Mouse (Mus musculus) lung, adult 18-20 months (tissue): ENCODE results near the gene Epn3.

ENCODE experiments used
- DNase-seq, 2 experiments: peaks; one replicate each; pipeline ENCODE4 v3.0.0; 2022; ENCODE audit warnings: mixed read lengths in 2 of 2

Gene Epn3

DNA sequence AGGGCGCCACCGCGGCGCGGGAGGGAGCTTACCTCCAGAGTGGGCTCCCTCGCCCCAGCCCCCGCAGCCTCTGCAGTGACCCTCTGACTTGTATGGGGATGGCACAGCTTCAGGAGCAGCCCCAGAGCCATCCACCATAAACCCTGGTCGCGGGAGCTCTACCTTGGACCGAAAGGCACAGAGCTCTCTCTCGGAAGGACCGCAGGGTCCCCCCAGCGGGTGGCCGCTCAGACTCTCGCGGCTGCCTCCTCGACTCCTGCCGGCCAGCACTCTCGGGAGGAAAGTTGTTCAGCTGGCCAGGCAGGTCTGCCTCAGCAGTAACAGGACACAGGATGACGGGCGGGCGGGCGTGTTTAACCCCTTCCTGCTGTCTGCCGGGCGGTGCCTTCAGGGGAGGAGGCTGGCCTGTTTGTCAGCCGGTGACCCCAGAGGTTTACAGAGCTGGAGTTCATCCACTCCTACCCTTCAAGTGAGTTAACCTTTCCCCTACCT, at the start of gene Epn3:
Gene Epn3 (minus strand): TSS at position 314 of the 492 bp plus-strand sequence.
- DNase-seq: peak; percentile 80 to 89

DNA sequence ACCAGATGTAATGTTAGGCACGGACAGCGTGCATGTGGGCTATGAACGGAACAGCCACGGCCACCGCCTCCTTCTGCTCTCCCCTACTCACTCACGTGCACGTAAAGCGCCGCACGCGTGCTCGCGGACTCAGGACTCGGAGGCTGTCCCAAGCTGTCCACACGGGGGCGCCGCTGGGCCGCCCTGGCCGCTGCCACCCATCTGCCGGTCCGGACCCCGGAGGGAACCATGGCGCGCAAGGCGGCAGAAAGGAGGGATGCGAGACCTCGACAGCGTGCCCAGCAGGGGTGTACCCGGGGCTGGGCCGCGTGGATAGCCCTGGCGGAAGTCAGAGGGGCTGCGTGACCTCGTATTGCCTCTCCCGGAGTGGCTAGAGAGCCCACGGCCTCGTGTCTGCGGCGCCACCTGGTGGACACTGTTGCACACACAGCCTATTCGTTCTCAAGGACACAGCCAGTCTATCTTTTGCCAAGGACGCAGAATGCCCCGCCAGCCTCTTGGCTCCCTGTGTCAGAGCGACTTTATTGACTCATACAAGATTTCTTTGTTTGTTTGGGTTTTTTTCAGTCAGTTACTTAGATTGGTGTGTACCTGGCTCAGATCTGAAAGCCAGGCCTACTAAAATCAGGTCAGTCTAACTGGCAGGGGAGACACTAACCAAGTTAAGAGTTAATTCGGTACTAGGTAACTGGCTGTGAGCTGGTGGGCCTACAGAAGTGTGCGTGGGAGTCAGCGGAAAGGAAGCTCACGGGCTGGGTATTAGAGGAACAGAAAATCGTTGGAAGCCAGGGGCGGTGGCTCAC, 49.3 kb upstream of the Epn3 start, which contains the start of gene Rsad1:
Gene Rsad1 (minus strand): TSS at position 368 of the 803 bp plus-strand sequence.
- peak; percentile 93 to 94 for DNase-seq

DNA sequence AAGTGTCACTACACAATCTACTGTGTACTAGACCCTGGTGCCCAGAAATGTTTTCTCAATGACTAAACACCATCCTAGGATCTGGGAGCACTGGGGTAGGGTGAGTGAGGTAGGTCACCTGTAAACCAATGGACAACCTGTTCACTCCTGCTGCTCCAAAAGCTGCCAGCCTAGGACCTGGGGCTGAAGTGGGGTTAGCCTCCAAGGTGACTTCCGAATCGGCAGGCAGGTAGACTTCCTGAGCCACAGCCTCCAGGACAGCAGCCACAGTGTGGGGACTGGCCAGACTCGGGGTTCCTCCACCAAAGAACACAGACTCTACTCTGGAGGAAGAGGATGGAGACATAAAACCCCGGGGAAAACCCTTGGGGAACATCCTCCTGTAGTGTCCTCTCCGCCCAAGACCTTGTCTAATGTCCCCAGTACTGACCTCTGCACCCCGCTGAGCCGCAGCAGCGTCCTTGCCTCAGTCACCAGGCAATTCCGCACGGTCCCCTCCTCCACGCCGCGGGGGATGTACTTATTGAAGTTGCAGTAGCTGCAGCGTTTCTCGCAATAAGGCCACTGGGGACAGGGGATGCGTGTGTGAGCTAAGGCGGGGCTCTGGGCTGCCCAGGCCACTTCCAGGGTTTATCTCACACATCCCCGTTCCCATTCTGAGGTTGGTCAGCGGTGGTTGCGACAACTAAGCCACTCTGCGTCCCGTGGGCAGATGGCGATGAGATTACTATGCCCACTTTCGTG, 48.4 kb upstream of the Epn3 start:
- DNase-seq: peak; percentile 47 to 52

DNA sequence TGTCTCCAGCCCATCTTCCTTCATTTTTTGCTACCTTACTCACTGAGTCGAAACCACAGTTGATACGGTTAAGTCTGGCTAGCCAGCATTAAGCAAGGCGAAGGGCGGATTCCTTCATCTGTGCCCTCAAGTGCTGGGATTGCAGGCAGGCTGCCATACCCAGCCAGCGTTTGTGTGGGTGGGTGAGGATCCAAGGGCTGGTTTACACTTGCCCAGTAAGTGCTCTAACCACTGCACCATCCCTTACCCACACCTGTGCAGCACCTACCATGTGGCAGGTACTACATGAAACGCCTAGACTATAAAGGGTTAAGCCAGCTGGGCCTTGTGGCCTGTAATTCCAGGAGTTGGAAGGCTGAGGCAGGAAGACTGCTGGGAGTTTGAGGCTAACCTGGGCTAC, 47.5 kb upstream of the Epn3 start:
- DNase-seq: no peak

DNA sequence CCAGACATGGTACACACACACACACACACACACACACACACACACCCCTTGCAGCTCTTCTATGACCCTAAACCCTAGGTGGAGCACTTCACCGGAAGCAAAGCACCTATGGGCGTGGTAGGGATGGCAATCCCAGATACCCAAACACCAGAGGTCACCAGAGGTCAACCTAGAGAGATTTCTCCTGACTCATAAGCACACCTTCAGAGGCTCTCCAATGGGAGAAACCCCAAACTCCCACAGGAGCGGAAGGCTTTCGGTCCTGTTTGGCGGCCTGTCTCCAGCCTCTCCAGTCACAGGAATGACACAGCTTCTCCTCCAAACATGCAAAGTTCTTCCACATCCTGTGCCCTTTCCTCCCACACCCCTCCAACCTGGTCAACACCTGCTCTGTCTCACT, 46.6 kb upstream of the Epn3 start:
- DNase-seq: no peak

DNA sequence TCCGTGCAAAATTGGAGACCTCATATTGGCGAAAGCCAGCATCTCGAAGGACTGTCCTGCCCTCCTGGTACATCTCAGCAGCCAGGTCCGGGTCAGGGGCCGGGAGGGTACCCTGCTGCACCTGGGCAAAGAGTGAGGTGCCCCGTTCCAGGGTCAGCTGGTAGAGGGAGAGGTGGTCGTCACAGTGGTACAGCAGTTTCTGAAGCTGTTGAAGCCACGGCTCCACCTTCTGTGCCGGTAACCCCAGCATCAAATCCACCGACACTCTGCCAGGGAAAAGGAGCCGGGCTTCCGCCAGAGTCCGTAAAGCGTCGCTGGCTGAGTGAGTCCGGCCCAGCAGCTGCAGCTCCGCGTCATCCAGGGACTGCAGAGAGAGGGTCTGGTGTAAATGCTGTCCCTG, 44.6 kb upstream of the Epn3 start:
- DNase-seq: no peak

DNA sequence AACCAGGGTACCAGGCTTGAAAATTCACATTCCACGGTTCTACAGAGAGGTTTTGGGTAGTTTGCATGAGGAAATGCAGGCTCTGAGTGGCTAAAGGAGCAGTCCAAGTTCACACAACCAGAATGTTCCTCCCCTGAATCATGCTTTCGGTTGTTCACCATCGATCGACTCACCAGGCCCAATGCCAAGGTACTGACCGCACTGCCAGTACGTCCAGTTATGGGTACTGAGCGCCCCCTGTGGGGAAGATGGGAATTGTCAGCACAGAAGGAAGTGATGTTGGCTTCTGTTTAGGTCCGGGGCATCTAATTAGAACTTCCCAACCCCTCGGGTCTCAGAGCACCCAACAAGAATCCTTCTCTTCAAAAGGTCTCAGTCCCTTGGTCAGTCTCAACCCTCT, 44.2 kb upstream of the Epn3 start:
- peak; percentile 92 to 96 for DNase-seq

DNA sequence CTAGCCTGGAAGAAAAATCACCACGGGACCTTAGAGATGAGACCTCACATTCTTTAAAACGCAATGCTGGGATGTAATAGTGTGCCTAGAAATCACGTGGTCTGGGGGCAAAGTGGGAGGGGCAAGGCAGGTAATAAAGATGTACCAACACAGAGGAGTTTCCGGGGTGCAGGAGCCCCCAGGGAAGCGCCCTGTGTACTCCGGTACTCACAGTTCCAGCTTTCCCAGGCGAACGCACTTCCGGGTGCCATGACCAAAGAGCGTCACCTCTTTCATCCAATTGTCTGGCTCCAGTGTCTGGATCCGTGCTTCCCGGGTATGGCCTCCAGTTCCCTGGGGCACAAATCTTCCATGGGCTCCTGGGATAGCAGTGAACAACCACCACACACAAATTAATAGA, 43.6 kb upstream of the Epn3 start:
- DNase-seq: no peak

DNA sequence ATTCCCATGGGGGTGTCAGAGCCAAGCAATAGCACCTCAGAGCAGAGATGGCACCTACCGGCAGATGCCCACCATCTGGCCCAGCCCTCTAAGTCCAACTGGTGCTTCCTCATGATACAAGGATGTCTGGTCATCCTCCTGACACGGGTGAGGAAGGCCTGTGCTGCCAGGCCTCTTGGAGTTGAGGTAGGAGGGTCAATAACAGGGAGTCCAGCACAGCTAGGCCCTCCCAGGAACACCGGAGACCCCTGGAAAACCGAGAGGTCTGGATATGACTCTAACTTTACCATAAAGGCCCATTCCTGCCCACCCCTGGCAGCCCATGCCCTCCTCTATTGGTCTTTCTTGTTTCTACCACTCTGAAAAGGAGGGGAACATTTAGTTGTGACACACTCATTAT, 42.6 kb upstream of the Epn3 start:
- no peak for DNase-seq

DNA sequence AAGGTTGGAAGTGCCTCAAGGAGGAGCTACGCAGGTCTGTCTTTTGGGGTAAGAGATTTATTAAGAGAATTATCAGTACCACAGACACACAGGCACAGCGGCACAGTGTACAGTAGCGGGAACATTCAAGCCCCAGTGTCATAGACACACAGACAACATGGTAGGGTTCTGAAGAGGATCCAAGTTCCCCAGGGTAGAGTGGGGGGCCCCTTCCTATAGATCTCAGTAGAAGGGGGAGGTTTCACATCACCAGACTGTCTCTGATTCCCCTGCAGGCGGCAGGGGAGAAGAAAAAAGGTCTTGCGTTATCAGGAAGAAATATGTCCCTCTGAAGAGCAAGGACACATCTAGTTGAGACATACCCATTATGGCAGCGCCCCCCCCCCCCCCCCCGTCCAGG, 40.0 kb upstream of the Epn3 start:
- no peak for DNase-seq

DNA sequence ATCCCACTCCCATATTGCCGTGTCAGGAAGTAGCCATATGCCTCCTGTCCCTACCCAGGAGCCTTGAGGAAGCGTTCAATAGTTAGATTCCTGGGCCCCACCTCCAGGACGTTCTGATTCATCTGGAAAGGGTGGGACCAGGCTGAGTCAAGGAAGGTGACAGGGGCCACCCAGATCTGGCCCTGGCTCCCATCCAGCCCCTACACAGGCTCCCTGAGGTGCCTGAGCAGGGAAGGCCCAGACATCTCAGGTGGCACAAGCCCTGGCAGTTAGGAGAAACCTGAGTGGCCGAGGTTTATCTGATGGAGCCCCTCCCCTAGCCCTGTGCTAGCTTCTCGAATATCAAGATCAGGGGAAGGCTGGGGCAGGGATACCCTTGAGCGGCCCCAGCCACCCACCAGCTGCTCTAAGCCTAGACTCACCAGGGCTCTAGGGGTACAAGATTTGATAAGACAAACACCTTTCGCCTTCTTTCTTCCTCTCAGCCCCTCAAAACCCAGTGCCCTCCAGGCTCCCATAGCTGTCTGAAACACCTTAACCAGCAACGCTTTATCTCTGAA, 39.0 kb upstream of the Epn3 start:
- peak in 1 of 2 experiments; percentile 31 for DNase-seq

DNA sequence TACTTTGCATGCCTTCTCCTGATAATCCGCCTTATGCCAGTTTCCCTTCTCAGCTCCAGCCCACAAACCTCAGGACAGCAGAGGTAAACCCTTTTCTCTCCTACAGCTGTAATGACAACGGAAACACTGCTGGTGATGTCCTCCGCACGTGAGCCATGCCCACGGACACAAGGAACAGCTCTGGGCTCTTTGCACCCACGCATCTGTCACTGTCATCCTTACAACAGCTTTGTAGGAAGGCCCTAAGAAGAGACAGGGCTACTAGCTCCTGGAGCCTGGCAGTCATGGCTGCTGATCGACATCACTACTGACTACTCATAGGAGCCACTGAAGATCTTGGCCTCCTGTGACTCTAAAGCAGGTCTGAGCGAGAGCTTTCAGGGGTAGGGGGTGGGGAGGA, 33.4 kb upstream of the Epn3 start:
- no peak for DNase-seq

DNA sequence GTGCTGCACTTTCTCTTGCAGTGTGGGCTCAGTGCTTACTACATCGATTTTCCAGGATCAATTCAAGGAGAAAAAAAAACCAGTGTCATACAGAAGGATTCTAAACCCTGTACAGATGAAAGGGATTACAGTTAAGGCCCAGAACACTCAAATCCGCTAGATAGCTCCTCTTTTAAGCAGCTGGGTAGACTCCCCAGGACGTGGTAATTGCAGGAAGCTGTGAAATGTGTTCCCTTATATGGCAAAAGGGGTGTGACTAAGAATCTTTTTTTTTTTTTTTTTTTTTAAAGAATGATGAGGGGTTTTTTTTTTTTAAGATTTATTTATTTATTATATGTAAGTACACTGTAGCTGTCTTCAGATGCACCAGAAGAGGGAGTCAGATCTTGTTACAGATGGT, 29.1 kb upstream of the Epn3 start:
- no peak for DNase-seq

DNA sequence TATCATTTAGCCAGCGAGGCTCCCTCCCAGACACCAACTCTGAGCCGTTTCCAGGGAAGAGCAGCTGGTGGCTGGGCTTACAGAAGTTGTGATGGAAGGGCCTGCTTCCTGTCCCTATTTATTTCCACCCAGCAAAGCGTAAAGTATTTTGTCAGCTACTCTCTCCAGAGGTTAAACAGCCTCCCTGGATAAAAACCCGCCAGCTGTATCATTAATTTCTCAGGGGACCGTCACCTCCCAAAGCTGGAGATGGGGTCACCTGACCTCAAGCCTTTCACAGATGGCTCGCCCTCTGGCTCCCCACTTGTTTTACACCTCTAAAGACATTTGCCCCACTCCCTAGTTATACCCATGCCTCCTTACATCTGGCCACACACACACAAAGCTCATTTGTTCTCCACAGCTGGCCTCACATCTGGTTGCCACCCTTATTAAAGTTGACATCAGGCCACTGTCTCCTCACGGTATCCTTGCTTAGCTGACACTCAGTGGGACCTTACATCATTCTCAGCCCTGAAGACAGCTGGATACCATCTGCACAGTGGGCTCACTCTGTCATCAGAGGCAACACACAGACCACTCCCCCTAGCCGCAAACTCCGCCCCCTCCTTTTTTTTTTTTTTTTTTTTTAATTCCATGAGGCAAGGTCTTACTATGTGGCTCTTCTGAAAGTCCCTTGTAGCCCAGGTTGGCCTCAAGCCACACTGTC, 26.6 kb upstream of the Epn3 start:
- DNase-seq: no peak

DNA sequence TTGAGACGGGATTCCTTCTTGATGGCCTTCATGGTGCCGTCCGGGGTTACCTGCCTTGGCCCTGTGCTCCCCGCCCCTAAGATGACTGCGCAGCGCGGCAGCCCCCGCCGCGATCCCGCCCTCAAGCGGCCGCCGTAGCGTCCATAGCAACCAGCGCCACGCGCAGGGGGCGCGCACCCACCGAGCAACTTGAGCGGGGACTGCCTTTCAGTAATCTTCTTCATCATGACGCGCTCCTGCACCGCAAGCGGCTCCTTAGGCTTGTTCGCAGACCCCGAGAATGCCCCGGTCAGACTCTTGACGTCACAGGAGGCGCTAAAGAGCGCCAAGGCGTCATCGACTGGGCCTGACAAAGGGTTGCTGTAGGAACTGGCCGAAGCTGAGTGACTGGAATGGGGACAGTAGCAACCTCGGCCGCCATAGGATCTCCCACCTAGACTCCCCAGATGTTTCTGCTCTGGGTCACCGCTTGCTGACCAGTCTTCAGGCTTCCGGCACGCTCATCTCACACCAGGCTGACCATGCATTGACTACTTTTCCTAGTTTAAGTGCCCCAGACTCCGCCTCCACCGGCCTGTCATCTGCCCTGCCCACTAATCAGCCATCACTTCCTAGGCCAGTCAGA, 21.6 kb upstream of the Epn3 start, which contains the start of gene Mycbpap:
Gene Mycbpap (minus strand): TSS at position 524 of the 625 bp plus-strand sequence.
- DNase-seq: peak; percentile 66 to 69

DNA sequence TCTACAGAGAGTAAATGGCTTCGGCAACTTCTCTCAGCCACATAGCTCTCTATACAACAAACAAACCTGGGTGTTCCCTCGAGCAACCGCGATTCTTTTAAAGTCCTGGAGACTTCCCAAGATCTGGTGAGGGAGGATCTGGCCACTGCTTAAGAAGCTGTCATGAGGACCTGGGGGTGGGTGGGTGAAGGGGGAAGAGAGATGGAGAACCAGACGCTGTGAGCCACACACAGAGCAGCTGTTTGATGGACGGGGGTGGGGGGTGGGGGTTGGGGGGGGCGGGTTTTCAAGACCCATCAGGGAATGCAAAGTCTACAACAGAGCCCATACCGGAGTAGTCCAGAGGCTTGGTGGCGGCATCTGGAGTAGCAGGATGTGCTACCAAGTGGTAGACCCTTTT, 13.7 kb upstream of the Epn3 start:
- DNase-seq: no peak

DNA sequence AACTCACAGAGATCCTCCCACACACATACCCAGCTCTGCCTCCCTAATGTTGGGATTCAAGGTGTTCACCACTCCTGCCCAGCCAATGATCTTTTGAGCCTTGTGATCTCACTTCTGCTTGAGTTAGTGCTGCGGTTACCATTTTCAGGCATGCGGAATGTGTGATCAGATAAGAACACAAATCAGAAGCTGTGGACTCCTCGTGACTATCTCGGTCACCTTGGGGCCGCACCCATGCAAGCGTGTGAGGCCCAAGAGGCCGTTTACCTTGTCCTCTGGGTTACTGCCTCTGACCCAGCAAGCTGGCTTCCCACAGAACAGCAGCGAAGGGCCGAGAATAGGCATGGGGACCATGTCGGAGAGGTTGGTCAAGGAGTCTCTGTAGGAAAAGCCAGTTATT, 9.2 kb upstream of the Epn3 start:
- DNase-seq: no peak

DNA sequence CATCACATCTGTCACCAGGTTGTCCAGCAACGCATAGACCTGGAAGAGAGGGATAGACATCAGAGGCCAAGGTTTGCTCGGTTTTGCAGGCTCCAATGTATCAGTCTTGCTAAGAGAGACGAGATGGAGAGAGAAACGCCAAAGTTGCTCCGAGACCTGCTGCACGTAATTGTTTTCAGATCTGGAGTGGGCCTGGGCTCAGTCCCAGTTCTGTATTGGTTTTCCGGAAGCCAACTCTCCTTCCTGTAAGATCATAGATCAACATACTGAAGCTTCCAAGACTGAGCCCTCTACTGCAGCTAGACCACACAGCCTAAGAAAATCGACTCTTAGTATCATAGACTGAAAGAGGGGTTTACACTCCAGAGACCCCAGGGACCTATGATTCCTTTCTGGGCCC, 1.7 kb upstream of the Epn3 start:
- DNase-seq: peak in 1 of 2 experiments; percentile 61

DNA sequence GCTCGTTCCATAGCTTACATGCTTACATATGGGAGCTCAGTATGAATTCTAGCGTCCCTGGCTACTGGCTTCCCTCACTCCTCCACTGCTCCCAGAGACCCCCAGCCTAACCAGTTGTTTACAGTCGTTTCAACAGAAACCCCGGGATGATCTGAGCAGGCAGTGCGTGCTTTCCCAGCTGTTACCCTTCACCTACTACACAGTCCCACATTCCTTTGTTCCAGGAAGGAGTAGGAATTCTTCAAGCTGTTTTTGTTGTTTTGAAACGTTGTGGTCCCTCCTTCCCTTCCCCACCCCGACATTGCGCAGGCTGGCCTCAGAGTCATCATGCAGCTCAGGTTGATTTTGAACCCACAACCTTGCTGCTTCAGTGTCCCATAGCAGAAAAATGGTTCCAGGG, 588 bp upstream of the Epn3 start:
- no peak for DNase-seq

DNA sequence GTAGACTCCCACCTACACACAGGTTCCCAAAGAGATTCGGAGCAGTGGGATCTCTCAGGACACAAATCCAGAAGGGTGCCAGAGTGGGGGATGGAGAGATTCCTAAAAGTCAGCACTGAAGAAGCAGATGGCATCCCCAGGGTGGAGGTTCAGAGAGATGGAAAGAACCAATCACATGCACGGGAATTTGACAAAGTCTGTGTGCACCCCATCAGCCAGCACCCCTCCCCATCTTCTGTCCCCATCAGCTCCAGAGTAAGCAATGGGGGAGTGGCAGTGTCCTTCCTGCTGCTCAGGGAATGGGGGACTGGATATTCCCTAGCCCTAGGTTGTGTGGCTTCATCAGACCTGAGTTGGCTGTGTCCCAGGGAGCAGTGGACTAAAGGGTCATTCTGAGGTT, 739 bp downstream of the Epn3 start:
- no peak for DNase-seq

DNA sequence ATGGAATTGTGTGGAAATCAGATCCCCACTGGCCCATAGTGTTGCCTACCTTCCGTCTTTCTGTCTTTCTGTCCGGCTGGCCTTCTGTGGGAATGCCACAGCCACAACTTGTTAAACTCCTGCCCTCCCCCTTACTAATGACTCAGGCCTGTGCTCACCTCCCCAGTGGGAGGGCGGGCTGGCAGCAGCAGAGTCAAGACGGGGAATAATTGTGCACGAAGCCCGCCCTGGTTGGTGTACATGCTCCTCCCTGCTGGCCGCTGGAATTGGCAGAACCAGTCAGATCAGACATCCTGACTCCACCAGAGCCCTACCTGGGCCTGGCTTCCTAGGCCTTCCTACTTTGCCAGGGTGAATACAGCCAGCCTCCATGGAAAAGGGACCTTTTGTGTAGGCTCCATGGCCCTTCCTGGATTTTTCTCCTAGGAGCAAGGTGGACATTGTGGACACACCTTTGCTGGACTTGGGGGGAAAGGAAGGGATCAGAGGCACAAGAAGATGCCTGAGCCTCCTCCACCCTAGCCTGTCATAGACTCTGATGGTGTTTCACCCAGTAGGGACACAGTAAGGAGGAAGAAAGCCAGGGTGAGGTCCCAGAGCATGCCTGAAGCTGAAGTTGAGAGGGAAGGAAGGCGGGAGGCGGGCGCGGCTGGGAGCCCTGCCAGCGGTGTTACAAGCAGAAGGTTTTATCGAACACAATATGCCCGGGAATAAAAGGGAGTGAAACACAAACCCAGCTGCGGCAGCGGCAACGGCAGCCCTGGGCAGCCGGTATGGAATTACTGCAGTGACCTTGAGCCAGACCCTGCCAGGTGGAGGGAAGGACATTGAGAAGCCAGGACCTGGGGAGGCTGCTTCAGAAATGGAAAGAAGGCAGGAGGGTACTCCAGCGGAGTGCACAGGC, 1.4 kb downstream of the Epn3 start:
- DNase-seq: peak; percentile 88 to 92
